Mouse (Mus musculus) liver, embryonic 11.5 days (tissue): ENCODE data around the gene Zbtb1. TPM values are rescaled to one million over a fixed set of nuclear protein-coding genes. Genes with fewer than 3 reads are reported as not detected.

Experiments
- ATAC-seq: fragments of 200-750 bp; cut with Nextera tagmentation; replicated peaks from 2 replicates; pipeline ENCODE4 v1.8.0; 2017; ENCODE audit warnings: moderate number of reproducible peaks, mild to moderate bottlenecking, moderate TSS enrichment, moderate library complexity; ENCODE audit not compliant: low FRiP score
- DNase-seq: peaks from one replicate; pipeline ENCODE4 v3.0.0-alpha.2; 2017; ENCODE audit warnings: low spot score
- H3K27ac ChIP-seq: fragments of 300-500 bp; sonication (generic); 2 replicates; pipeline ENCODE4 v1.5.1; 2014; ENCODE audit warnings: mild to moderate bottlenecking, low read depth, low read length, control low read depth
- H3K27me3 ChIP-seq: fragments of 300-500 bp; sonication (generic); replicated peaks from 2 replicates; pipeline ENCODE4 v1.6.1; 2014; ENCODE audit warnings: low read length, mixed read lengths; ENCODE audit not compliant: control insufficient read depth, insufficient read depth
- H3K36me3 ChIP-seq: fragments of 300-500 bp; sonication (generic); 2 replicates; pipeline ENCODE4 v1.6.1; 2014; ENCODE audit warnings: mild to moderate bottlenecking, low read length, moderate library complexity, mixed read lengths; ENCODE audit not compliant: control insufficient read depth, insufficient read depth
- H3K4me1 ChIP-seq: fragments of 300-500 bp; sonication (generic); replicated peaks from 2 replicates; pipeline ENCODE4 v1.6.1; 2014; ENCODE audit warnings: low read length, mixed read lengths; ENCODE audit not compliant: control insufficient read depth, insufficient read depth
- H3K4me2 ChIP-seq: fragments of 300-500 bp; sonication (generic); 2 replicates; pipeline ENCODE4 v1.6.1; 2014; ENCODE audit warnings: mild to moderate bottlenecking, control low read depth, moderate library complexity
- H3K4me3 ChIP-seq: fragments of 300-500 bp; sonication (generic); 2 replicates; pipeline ENCODE4 v1.5.1; 2014; ENCODE audit warnings: low read depth, low read length, control low read depth
- H3K9ac ChIP-seq: fragments of 300-500 bp; sonication (generic); 2 replicates; pipeline ENCODE4 v1.6.1; 2014; ENCODE audit warnings: low read depth, low read length, control low read depth
- H3K9me3 ChIP-seq: fragments of 300-500 bp; sonication (generic); 2 replicates; pipeline ENCODE4 v1.6.1; 2016; ENCODE audit warnings: low read length, inconsistent platforms, mixed read lengths; ENCODE audit not compliant: control insufficient read depth
- whole genome bisulfite sequencing: fragments of 180-500 bp; shearing (Covaris S2); extraction: QIAGEN DNeasy Blood & Tissue Kit; methylation state at CpG from one replicate; pipeline ENCODE4 v1.1.7; 2014; 5-methylcytosine and 5-hydroxymethylcytosine counted together
- polyA plus RNA-seq: library from polyadenylated mRNA; unstranded; fragments of >200 nt; fragmentation: Nextera tagmentation; extraction: Ambion mirVana; gene quantifications from 2 replicates; pipeline ENCODE4 v1.2.1, GENCODE M21; 2014

The Zbtb1 gene
- polyA plus RNA-seq, 1 experiment from 2014 or later, result 9.4 TPM

- H3K4me1 ChIP-seq, result peaks cover 33% of the 10 kb centered on the region
- H3K9me3 ChIP-seq, result no peaks in the 10 kb centered on the region
- DNase-seq (no peak), ATAC-seq (no peak)
- no peaks in the 10 kb centered on the region for H3K27me3 ChIP-seq
- H3K4me2 ChIP-seq, result peak overlapping the region; percentile 82
- H3K4me3 ChIP-seq, result peak overlapping the region; percentile 91
- peak overlapping the region; percentile 100 for H3K27ac ChIP-seq
- H3K36me3 ChIP-seq, result no peaks in the 10 kb centered on the region
- 23% methylated on average over 14 of the region's 14 CpGs for WGBS
- peak overlapping the region; percentile 99 for H3K9ac ChIP-seq
Measured at GRCm38 (mm10) chr12:76367096-76367995, 2.7 kb upstream of the Zbtb1 start.

GRCm38 (mm10) chr12:76368201-76368789 lies 1.8 kb upstream of the Zbtb1 start:
- Histone ChIP-seq H3K4me2 (peak overlapping the region; percentile 82), H3K27me3 (no peaks in the 10 kb centered on the region), H3K9ac (peak overlapping the region; percentile 99), H3K9me3 (no peaks in the 10 kb centered on the region), H3K27ac (peak overlapping the region; percentile 100), H3K4me3 (peak overlapping the region; percentile 91), H3K36me3 (no peaks in the 10 kb centered on the region), H3K4me1 (peaks cover 36% of the 10 kb centered on the region)
- ATAC-seq (no peak), DNase-seq (no peak)
- 8% methylated on average over 9 of the region's 9 CpGs for WGBS

- H3K4me3 ChIP-seq, result peak overlapping the region; percentile 91
- ATAC-seq, result peak; percentile 27
- WGBS, result under 1% methylated on average over 26 of the region's 26 CpGs
- no peaks in the 10 kb centered on the region for H3K27me3 ChIP-seq
- H3K27ac ChIP-seq, result peak overlapping the region; percentile 100
- H3K4me1 ChIP-seq, result peaks cover 36% of the 10 kb centered on the region
- peak overlapping the region; percentile 99 for H3K9ac ChIP-seq
- H3K4me2 ChIP-seq, result peak overlapping the region; percentile 82
- no peak for DNase-seq
- H3K9me3 ChIP-seq, result no peaks in the 10 kb centered on the region
- no peaks in the 10 kb centered on the region for H3K36me3 ChIP-seq
Measured at GRCm38 (mm10) chr12:76368790-76369205, 1.3 kb upstream of the Zbtb1 start.

GRCm38 (mm10) chr12:76369206-76369977 lies 674 bp upstream of the Zbtb1 start, which contains the start of gene Zbtb25:
Zbtb25 (minus strand) TSS chr12:76369602.
- under 1% methylated on average over 82 of the region's 96 CpGs for WGBS
- peaks cover 42% of the 10 kb centered on the region for H3K4me1 ChIP-seq
- peak; percentile 84 for DNase-seq

GRCm38 (mm10) chr12:76370831-76371571 lies 935 bp downstream of the Zbtb1 start:
- Histone ChIP-seq H3K4me3 (peak overlapping the region; percentile 91), H3K4me1 (peaks cover 53% of the 10 kb centered on the region), H3K9me3 (no peaks in the 10 kb centered on the region), H3K9ac (peak overlapping the region; percentile 99), H3K36me3 (no peaks in the 10 kb centered on the region), H3K4me2 (peak overlapping the region; percentile 82), H3K27ac (peak overlapping the region; percentile 100), H3K27me3 (no peaks in the 10 kb centered on the region)
- 0% methylated on average over 51 of the region's 63 CpGs for WGBS
- ATAC-seq (peak; percentile 65), DNase-seq (peak; percentile 83)

More at GRCm38 (mm10) chr12:76369206-76369977, 674 bp upstream of the Zbtb1 start, which contains the start of gene Zbtb25:
- Histone ChIP-seq H3K4me3 (peak within 1 kb of the TSS; percentile 91), H3K27me3 (no peaks in the 10 kb centered on the region), H3K27ac (peak within 1 kb of the TSS; percentile 100), H3K36me3 (no peaks in the 10 kb centered on the region), H3K9ac (peak within 1 kb of the TSS; percentile 99), H3K9me3 (no peaks in the 10 kb centered on the region), H3K4me2 (peak within 1 kb of the TSS; percentile 82)
- ATAC-seq, result peak; percentile 70

GRCm38 (mm10) chr12:76372046-76372445 lies 2.0 kb downstream of the Zbtb1 start:
- Histone ChIP-seq H3K27me3 (no peaks in the 10 kb centered on the region), H3K4me2 (peak overlapping the region; percentile 82), H3K4me3 (peak overlapping the region; percentile 91), H3K9ac (peak overlapping the region; percentile 99), H3K9me3 (no peaks in the 10 kb centered on the region), H3K36me3 (no peaks in the 10 kb centered on the region), H3K27ac (0 out of 2 replicates have a peak overlapping the region, but pooled peaks have one; percentile 53), H3K4me1 (peaks cover 57% of the 10 kb centered on the region)
- 39% methylated on average over 7 of the region's 7 CpGs for WGBS
- DNase-seq (no peak), ATAC-seq (no peak)

GRCm38 (mm10) chr12:76372881-76373818 lies 3.1 kb downstream of the Zbtb1 start:
- Histone ChIP-seq H3K9me3 (no peaks in the 10 kb centered on the region), H3K27me3 (no peaks in the 10 kb centered on the region), H3K36me3 (no peaks in the 10 kb centered on the region), H3K4me1 (peaks cover 57% of the 10 kb centered on the region), H3K4me2 (peak overlapping the region; percentile 82), H3K27ac (peak overlapping the region; percentile 53), H3K4me3 (peak overlapping the region; percentile 91), H3K9ac (peak overlapping the region; percentile 99)
- DNase-seq (no peak), ATAC-seq (no peak)
- WGBS, result 72% methylated on average over 5 of the region's 7 CpGs
